Mouse (Mus musculus) testis, adult 2 months (tissue): ENCODE results near the gene Etnk1.

Experiments
- CTCF ChIP-seq: fragments of 200-500 bp; IDR thresholded peaks from 2 replicates; pipeline ENCODE4 v1.5.1; 2012; ENCODE audit warnings: low read depth, mild to moderate bottlenecking, inconsistent platforms, low read length, moderate library complexity; ENCODE audit not compliant: control insufficient read depth, insufficient read depth, insufficient replicate concordance
- POLR2A ChIP-seq: fragments of 200-500 bp; IDR thresholded peaks from 2 replicates; pipeline ENCODE4 v1.6.1; 2012; ENCODE audit warnings: low read depth, mild to moderate bottlenecking, inconsistent platforms, low read length, moderate library complexity; ENCODE audit not compliant: control insufficient read depth

DNA sequence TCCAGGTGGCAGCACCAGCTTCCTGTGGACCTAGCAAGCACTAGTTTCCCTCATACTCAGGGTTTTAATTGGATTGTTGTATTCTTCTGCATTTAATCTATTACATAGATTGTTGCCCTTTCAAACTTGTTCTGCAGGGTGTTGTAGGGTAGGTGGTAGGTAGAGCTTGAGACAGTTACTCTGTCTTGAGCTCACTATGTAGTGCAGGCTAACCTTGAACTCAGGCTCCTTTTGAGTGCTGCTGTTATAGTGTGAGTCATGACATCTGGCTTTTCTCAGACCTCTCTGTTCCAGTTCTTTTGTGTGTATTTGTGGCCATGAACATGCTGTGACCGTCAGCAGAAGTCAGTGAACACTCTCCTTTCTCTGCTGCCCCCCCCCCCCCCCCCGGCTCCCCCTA, 12.7 kb downstream of the Etnk1 start:
- TF ChIP-seq CTCF: no peak
- TF ChIP-seq POLR2A: no peak
